Mouse (Mus musculus) hindbrain, embryonic 12.5 days (tissue): ENCODE results near the gene Odf4. TPM values are rescaled to one million over a fixed set of nuclear protein-coding genes. Genes with fewer than 3 reads are reported as not detected.

Experiments used
- ATAC-seq: fragments of 200-750 bp; cut with Nextera tagmentation; 2 replicates; pipeline ENCODE4 v1.8.0; 2017; ENCODE audit warnings: moderate TSS enrichment; ENCODE audit not compliant: low FRiP score
- H3K27ac ChIP-seq: fragments of 300-500 bp; sonication (generic); 2 replicates; pipeline ENCODE4 v1.5.1; 2016; ENCODE audit warnings: mild to moderate bottlenecking
- H3K27me3 ChIP-seq: fragments of 300-500 bp; sonication (generic); 2 replicates; pipeline ENCODE4 v1.6.1; 2016; ENCODE audit warnings: mild to moderate bottlenecking
- H3K36me3 ChIP-seq: fragments of 300-500 bp; sonication (generic); 2 replicates; pipeline ENCODE4 v1.6.1; 2016; ENCODE audit warnings: mild to moderate bottlenecking
- H3K4me1 ChIP-seq: fragments of 300-500 bp; sonication (generic); 2 replicates; pipeline ENCODE4 v1.6.1; 2016
- H3K4me2 ChIP-seq: fragments of 300-500 bp; sonication (generic); replicated peaks from 2 replicates; pipeline ENCODE4 v1.6.1; 2016; ENCODE audit warnings: mild to moderate bottlenecking
- H3K4me3 ChIP-seq: fragments of 300-500 bp; sonication (generic); 2 replicates; pipeline ENCODE4 v1.5.1; 2016; ENCODE audit warnings: mild to moderate bottlenecking
- H3K9ac ChIP-seq: fragments of 300-500 bp; sonication (generic); 2 replicates; pipeline ENCODE4 v1.6.1; 2016; ENCODE audit warnings: mild to moderate bottlenecking, moderate library complexity
- H3K9me3 ChIP-seq: fragments of 300-500 bp; sonication (generic); replicated peaks from 2 replicates; pipeline ENCODE4 v1.6.1; 2016; ENCODE audit warnings: mild to moderate bottlenecking
- WGBS: fragments of 180-500 bp; shearing (Covaris S2); methylation state at CpG from one replicate; pipeline ENCODE4 v1.1.7; 2016; 5-methylcytosine and 5-hydroxymethylcytosine counted together
- polyA plus RNA-seq: library from polyadenylated mRNA; unstranded; fragments of >200 nt; fragmentation: Nextera tagmentation; extraction: Ambion mirVana; gene quantifications from 2 replicates; pipeline ENCODE4 v1.2.1, GENCODE M21; 2016

Odf4 gene
- polyA plus RNA-seq, 1 experiment from 2014 or later = not detected

DNA sequence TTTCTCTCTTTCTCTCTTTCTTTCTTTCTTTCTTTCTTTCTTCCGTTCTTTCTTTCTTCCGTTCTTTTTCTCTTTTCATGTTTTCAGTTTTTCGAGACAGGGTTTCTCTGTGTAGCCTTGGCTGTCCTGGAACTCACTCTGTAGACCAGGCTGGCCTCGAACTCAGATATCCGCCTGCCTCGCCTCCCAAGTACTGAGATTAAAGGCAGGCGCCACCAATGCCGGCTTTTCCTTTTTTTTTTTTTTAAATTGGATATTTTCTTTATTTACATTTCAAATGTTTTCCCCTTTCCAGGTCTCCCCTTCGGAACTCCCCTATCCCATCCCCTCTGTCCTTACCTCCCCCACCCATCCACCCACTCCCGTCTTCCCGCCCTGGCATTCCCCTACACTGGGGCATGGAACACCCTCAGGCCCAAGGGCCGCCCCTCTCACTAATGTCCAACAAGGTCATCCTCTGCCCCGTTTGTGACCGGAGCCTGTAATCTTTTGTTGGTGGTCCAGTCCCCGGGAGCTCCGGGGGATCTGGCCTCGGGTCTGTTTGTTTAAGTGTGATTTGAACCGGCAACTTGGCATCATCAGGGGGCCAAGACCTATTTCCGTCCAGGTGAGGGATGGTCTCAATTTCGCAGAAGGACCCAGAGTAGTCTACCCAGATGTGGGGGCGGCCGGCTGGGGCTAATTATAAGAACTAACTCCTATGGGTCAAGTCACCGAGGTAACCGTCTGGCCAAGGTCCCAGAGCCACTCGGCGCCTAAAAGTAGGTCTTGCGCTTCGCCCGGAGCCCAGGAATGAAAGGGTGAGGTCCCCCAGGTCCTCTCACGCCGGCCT, 26.1 kb downstream of the Odf4 start:
- Histone ChIP-seq H3K27me3 (peaks cover 12% of the 10 kb centered on the region; the same call in 1 of the 2 replicates), H3K4me3 (peak overlapping the region; percentile 91), H3K36me3 (peaks cover 29% of the 10 kb centered on the region), H3K4me1 (peaks cover 9% of the 10 kb centered on the region), H3K9me3 (no peaks in the 10 kb centered on the region), H3K4me2 (peak overlapping the region; percentile 84), H3K9ac (peak overlapping the region; percentile 53), H3K27ac (no peak overlapping the region)
- ATAC-seq = peak; percentile 41; the same call in 1 of the 2 replicates
- 28% methylated on average over 31 of the region's 31 CpGs for WGBS

DNA sequence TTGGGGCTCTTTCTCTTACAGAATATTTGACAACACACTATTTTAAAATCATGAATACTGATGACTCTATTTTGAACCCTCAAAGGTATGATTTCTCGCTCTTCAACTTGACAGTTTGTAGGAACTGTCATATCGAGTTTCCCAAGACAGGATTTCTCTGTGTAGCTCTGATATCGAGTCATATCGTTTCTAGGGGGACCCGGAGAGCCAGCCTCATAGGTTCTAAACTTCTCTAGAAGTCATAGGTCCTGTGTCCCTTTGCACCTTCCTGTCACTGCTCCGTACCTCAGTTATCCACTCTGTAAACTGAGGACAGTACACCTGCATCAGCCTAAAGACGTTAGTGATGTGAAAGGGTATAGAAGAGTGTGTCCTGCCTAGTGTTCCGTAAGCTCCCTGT, 27.1 kb downstream of the Odf4 start:
- no peak for ATAC-seq
- Histone ChIP-seq H3K36me3 (peaks cover 20% of the 10 kb centered on the region), H3K4me2 (no peak overlapping the region), H3K9me3 (no peaks in the 10 kb centered on the region), H3K9ac (no peak overlapping the region), H3K4me3 (no peak overlapping the region), H3K27ac (no peak overlapping the region), H3K27me3 (peaks cover 12% of the 10 kb centered on the region; the same call in 1 of the 2 replicates), H3K4me1 (peaks cover 9% of the 10 kb centered on the region)
- 86% methylated on average over 8 of the region's 8 CpGs for WGBS

GRCm38 (mm10) chr11:68898790-68899189, 28.1 kb downstream of the Odf4 start:
- H3K27me3 ChIP-seq = peaks cover 12% of the 10 kb centered on the region; the same call in 1 of the 2 replicates
- H3K36me3 ChIP-seq = peaks cover 10% of the 10 kb centered on the region
- H3K27ac ChIP-seq = no peak overlapping the region
- ATAC-seq = no peak
- H3K4me3 ChIP-seq = no peak overlapping the region
- H3K4me2 ChIP-seq = no peak overlapping the region
- 93% methylated on average over 6 of the region's 6 CpGs for WGBS
- H3K9me3 ChIP-seq = no peaks in the 10 kb centered on the region
- H3K9ac ChIP-seq = no peak overlapping the region
- peaks cover 9% of the 10 kb centered on the region for H3K4me1 ChIP-seq

DNA sequence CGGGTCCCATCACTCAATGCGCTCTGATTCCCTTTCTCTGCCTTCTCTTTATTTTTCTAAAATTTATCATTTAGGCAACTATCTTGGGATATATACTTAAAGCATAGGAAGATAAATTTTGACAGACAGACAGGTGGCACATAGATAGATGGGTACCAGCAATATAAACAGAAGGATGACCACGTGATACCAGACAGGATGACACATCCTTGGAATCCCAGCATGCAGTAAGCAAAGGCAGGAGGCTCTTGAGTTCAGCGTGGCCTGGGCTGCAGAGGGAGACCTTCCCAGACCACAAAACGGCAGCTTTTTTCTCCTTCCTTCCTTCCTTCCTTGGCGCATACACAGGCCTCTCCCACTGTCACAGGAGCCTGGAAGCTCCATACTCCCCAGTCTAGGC, 29.0 kb downstream of the Odf4 start:
- no peak overlapping the region for H3K27ac ChIP-seq
- H3K4me3 ChIP-seq = no peak overlapping the region
- peaks cover 12% of the 10 kb centered on the region; the same call in 1 of the 2 replicates for H3K27me3 ChIP-seq
- H3K4me1 ChIP-seq = peaks cover 9% of the 10 kb centered on the region
- H3K9ac ChIP-seq = no peak overlapping the region
- H3K4me2 ChIP-seq = no peak overlapping the region
- ATAC-seq = no peak
- no peaks in the 10 kb centered on the region for H3K9me3 ChIP-seq
- H3K36me3 ChIP-seq = peaks cover under 1% of the 10 kb centered on the region; the same call in 1 of the 2 replicates
- 74% methylated on average over 6 of the region's 6 CpGs for WGBS

DNA sequence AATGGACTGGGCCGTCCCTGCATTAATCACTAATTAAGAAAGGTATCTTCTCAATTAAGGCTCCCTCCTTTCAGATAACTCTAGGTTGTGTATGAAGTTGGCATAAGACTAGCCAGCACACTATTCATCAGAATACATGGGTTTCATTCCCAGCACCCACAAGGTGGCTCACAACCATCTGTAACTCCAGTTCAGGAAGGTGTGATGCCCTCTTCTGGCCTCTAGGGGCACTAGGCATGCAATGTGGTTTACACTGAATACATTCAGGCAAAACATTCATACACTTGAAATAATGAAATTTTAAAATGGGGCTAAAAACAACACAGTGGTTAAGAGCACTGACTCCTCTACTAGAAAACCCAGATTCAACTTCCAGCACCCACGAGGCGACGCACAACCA, 29.8 kb downstream of the Odf4 start:
- Histone ChIP-seq H3K27me3 (peaks cover 12% of the 10 kb centered on the region; the same call in 1 of the 2 replicates), H3K4me2 (no peak overlapping the region), H3K36me3 (no peaks in the 10 kb centered on the region), H3K9me3 (no peaks in the 10 kb centered on the region), H3K4me1 (peaks cover 4% of the 10 kb centered on the region; the same call in 1 of the 2 replicates), H3K4me3 (no peak overlapping the region), H3K27ac (no peak overlapping the region), H3K9ac (no peak overlapping the region)
- WGBS = 43% methylated on average over 4 of the region's 4 CpGs
- ATAC-seq = no peak

DNA sequence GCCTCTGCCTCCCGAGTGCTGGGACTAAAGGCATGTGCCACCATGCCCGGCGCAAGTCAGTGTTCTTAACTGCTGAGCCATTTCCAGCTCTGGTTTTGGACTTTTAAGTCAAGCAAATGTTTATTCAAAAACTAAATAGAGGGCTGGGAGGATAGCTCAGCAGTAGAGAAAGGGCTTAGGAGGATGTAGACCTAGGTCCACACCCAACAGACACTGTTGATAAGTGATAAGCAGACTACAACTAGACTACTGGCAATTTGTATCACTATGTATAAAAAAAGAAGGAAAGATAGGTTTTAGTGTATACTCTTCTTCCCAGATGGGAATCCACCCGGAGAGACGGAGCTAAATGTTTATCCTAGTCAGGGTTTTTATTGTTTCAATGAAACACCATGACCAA, 30.6 kb downstream of the Odf4 start:
- 94% methylated on average over 5 of the region's 5 CpGs for WGBS
- no peak for ATAC-seq

DNA sequence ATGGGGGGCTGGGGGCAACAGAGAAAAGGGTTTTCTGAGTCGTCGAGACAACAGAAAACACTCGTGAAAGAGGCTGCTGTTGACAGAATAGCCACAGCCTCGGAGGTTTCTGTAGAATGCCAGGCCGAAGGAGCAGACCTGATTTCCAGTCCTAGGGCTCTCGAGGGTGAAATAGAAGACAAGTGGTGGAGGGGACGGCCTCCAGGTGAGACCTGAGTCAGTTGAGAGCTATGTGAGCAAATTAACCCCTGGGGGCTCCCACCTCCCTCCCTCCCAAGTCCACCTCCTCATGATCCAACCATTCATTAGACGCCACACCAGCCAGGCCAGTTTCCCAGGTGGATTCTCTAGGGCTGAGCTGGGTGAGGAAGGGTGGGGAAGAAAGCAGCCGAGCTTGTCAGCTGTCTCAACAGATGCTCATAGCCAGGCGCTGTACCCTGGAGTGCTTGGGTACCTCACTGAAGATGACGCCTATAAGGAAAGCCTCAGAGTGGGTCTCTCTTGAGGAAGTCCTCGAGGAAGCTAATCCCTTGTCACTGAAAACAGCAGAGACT, 32.9 kb downstream of the Odf4 start:
- H3K27me3 ChIP-seq = peaks cover 6% of the 10 kb centered on the region; the same call in 1 of the 2 replicates
- no peak overlapping the region for H3K9ac ChIP-seq
- H3K4me1 ChIP-seq = no peaks in the 10 kb centered on the region
- 70% methylated on average over 12 of the region's 12 CpGs for WGBS
- no peak for ATAC-seq
- no peak overlapping the region for H3K27ac ChIP-seq
- no peak overlapping the region for H3K4me3 ChIP-seq
- H3K36me3 ChIP-seq = no peaks in the 10 kb centered on the region
- H3K4me2 ChIP-seq = no peak overlapping the region
- no peaks in the 10 kb centered on the region for H3K9me3 ChIP-seq

More for the DNA sequence above, 30.6 kb downstream of the Odf4 start:
- Histone ChIP-seq H3K4me1 (peaks cover 4% of the 10 kb centered on the region; the same call in 1 of the 2 replicates), H3K4me2 (no peak overlapping the region), H3K9me3 (no peaks in the 10 kb centered on the region), H3K9ac (no peak overlapping the region), H3K27ac (no peak overlapping the region), H3K36me3 (no peaks in the 10 kb centered on the region), H3K4me3 (no peak overlapping the region), H3K27me3 (peaks cover 12% of the 10 kb centered on the region; the same call in 1 of the 2 replicates)

GRCm38 (mm10) chr11:68892233-68892832, 34.5 kb downstream of the Odf4 start:
- Histone ChIP-seq H3K27ac (no peak overlapping the region), H3K9ac (no peak overlapping the region), H3K4me2 (no peak overlapping the region), H3K4me3 (no peak overlapping the region), H3K27me3 (no peaks in the 10 kb centered on the region), H3K36me3 (no peaks in the 10 kb centered on the region), H3K4me1 (no peaks in the 10 kb centered on the region), H3K9me3 (no peaks in the 10 kb centered on the region)
- no peak for ATAC-seq
- WGBS = 76% methylated on average over 15 of the region's 15 CpGs

GRCm38 (mm10) chr11:68891823-68892222, 35.1 kb downstream of the Odf4 start:
- no peaks in the 10 kb centered on the region for H3K4me1 ChIP-seq
- H3K4me3 ChIP-seq = no peak overlapping the region
- H3K9ac ChIP-seq = no peak overlapping the region
- H3K36me3 ChIP-seq = no peaks in the 10 kb centered on the region
- H3K9me3 ChIP-seq = no peaks in the 10 kb centered on the region
- 83% methylated on average over 5 of the region's 5 CpGs for WGBS
- ATAC-seq = no peak
- H3K27ac ChIP-seq = no peak overlapping the region
- no peaks in the 10 kb centered on the region for H3K27me3 ChIP-seq
- no peak overlapping the region for H3K4me2 ChIP-seq

GRCm38 (mm10) chr11:68890625-68891024, 36.3 kb downstream of the Odf4 start:
- ATAC-seq = no peak
- H3K4me3 ChIP-seq = no peak overlapping the region
- H3K27ac ChIP-seq = no peak overlapping the region
- no peaks in the 10 kb centered on the region for H3K36me3 ChIP-seq
- H3K9me3 ChIP-seq = no peaks in the 10 kb centered on the region
- H3K27me3 ChIP-seq = no peaks in the 10 kb centered on the region
- no peak overlapping the region for H3K9ac ChIP-seq
- WGBS = 71% methylated on average over 2 of the region's 2 CpGs
- no peak overlapping the region for H3K4me2 ChIP-seq
- no peaks in the 10 kb centered on the region for H3K4me1 ChIP-seq

DNA sequence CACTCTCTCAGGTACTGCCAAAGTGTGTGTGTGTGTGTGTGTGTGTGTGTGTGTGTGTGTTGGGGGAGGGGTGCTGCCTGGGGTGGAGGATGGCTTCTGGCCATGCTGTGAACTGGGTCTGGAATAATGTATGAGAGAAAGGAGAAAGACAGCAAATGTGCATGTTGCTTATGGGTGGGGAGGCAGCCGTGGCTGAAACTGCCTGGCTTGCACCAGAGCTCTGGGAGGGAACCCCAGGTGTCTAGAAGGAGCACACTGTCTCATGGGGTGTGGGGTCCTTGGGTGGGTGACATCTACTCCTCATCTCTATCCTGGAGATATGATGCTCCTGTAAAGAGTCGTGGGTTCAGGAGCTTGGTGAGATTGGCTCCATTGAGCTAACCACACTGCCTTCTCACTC, 38.2 kb downstream of the Odf4 start:
- no peak overlapping the region for H3K4me3 ChIP-seq
- H3K9ac ChIP-seq = no peak overlapping the region
- no peak overlapping the region for H3K27ac ChIP-seq
- no peak overlapping the region for H3K4me2 ChIP-seq
- no peaks in the 10 kb centered on the region for H3K36me3 ChIP-seq
- no peaks in the 10 kb centered on the region for H3K27me3 ChIP-seq
- H3K9me3 ChIP-seq = no peaks in the 10 kb centered on the region
- no peak for ATAC-seq
- WGBS = 73% methylated on average over 2 of the region's 2 CpGs
- no peaks in the 10 kb centered on the region for H3K4me1 ChIP-seq

- 35% methylated on average over 6 of the region's 6 CpGs for WGBS
- no peak for ATAC-seq
- Histone ChIP-seq H3K4me2 (no peak within 1 kb of the TSS), H3K4me1 (no peaks in the 10 kb centered on the region), H3K27me3 (no peaks in the 10 kb centered on the region), H3K27ac (no peak within 1 kb of the TSS), H3K4me3 (no peak within 1 kb of the TSS), H3K9me3 (no peaks in the 10 kb centered on the region), H3K36me3 (no peaks in the 10 kb centered on the region), H3K9ac (no peak within 1 kb of the TSS)
Observed at GRCm38 (mm10) chr11:68888253-68888652, 38.6 kb downstream of the Odf4 start, which contains the start of gene Rnf222. TSS of gene Rnf222 (plus strand) at chr11:68888553.
